Mouse (Mus musculus): ENCODE data around the gene Slfn14.
"Not testable (repeated sequence)": the region's sequence is repeated elsewhere in the genome, so short reads cannot be mapped to it uniquely, and the experiment has no call there.

Slfn14 gene

DNA sequence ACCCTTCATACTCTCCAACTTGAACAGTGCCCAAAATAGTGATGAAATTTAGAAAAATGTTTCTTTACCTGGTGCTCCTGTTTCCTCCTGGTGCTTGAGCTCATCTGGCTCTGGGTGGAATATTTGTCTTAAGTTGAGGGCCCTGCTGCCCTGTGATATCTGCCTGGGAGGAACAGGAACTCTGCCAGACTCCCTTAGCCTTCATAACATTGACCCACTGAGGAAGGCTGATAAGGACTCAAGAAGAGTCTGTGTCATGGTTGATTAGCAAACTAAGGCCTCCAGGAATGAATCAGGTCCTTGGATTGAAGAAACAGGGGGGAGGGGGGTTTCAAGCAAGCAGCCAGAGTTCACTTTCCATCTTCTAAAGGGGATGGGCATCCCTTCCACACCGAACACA, at the start of gene Slfn14:
TSS of gene Slfn14 (minus strand) at position 161 of the 400 bp plus-strand sequence.
- DNase-seq: no peak

DNA sequence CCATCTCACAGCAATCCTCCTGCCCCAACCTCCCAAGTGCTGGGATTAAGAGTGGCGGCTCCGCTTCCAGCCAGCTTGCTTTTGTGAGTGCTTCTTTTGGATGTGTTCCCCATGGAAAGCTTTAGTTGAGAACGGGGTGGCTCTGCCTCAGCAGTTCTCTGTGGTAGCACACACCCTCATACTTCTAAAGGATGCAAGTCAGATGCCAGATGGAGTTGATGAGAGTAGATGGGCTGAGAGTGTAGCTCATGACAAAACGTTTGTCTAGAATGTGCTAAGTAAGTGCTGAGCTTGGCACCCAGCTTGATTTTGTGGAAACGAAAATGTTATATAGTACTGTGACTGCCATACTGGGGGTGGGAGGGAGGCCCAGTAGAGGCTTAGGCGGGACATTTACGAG, 49.3 kb upstream of the Slfn14 start:
- DNase-seq: no peak

DNA sequence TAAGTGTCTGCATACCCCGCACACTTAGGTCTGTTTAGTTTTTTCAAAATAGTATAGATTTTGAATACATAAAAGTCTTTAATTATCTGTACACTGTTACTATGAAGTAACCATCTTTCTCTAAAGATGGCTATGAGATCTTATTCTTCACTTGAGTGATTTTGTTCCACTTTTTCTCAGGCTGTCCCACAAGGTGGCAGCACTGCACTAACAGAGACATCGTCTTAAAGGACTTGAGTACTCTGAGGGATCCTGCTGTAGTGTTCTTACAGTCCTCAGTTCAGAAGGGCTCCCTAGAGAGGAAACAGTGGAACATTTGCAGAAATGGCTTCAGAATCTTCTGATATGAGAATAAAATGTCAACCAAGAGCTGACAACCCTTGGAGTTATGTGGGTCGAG, 40.9 kb upstream of the Slfn14 start:
- peak; percentile 61 for DNase-seq

DNA sequence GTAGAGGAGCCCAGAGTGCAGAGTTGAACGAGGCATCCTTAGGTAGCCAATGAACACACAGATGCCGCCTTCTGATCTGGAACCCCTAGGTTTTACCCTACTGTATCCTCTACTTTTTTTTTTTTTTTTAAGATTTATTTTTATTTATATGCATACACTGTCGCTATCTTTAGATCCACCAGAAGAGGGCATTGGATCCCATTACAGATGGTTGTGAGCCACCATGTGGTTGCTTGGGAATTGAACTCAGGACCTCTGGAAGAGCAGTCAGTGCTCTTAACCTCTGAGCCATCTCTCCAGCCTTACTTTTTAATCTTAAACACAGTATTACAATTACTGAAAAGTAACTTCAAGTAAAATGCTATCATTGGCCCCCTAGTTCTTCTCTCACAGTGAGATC, 40.2 kb upstream of the Slfn14 start:
- DNase-seq: not testable (repeated sequence)

DNA sequence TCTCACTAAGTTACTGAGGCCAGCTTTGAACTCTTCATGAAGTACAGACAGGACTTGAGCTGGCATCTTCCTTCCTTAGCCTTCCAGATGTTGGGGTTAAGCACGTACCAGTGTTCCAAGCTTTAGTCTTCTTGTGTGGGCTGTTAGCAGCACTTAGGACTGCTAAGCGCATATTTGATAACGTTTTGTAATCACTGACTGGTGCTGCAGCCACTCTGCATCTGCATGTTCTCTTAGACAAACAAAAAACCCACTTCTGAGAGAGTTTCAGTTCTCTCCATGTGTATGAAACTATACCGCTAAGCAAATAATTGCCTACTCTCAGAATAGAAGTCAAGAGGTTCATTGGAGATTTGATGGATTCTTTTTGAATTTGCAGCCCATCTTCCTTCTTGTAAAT, 32.5 kb upstream of the Slfn14 start:
- DNase-seq: no peak

DNA sequence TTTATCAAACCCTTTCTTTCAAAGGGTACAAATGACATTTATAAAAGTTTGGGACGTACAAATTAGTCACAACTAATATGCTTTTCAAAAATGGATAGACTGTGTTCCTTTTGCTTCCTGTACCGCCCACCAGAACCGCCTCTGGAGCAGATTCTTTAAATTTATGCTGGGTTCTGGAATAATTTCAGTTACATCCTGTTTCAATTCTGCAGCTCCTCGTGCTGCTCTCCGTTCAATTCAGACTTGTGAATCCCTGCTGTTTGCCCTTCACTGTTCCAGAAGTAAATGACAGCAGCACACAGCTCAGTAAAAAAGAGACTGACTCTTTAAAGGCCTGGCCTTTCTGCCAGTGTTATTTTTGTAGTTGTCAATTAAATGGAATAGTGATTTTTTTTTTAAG, 25.9 kb upstream of the Slfn14 start:
- no peak for DNase-seq

DNA sequence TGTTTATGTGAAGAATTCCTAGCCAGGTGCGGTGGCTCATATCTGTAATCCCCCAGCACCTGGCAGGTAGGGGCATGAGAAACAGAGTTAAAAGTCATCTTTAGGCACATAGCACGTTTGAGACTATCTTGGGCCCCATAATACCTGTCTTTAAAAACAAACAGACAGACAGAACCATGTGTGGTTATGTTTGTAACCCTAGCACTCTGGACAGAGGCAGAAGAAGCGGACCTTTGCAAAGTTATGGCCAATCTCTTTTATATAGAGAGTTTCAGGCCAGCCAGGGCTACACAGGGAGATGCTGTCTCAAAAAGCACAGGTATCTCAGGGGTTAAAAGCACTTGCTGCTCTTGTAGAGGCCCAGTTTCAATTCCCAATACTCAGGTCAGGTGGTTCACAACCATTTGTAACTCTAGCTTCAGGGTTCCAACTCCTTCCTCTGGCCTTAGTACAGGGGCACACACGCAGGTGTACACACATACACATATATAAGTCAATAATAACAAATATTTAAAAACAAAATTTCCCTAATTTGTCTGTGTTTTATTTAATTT, 20.3 kb upstream of the Slfn14 start:
- no peak for DNase-seq

DNA sequence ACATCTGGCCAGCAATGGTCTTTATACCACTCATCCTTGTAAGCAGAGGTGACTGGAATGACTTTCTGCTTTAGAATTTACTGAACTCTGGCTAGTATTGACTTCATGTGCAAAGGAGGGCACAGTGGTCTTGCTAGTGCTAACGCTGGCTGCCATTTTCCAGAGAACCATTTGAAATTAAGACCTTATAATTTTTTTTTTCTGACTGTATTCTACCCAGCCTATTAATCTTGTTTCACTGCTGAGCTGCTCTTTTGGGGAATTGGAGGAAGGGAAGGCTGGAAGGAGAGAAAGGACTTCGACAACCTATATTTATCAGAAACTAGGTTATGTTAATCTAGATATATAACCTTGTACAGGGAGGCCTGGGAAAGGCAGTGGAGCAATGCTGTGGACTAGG, 18.0 kb upstream of the Slfn14 start:
- DNase-seq: no peak

DNA sequence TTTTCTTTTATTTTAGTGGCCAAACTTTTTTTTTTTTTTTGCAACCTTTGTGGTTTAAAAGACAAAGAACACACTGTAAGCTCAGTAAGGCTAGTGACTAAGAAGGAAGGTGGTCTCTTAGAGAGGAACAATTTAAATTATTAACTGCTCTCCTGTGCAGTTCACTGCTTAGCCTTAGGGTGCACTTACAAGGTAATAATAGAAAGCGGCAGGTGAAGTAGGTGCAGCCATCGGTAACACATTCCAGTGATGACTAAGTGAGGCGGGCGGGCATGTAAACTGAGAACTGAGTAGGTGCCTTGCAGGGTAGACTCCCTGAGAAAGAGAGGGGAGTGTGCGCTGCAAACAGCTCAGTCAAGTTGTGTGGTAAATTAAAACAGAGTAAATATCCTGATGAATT, 17.2 kb upstream of the Slfn14 start:
- no peak for DNase-seq

DNA sequence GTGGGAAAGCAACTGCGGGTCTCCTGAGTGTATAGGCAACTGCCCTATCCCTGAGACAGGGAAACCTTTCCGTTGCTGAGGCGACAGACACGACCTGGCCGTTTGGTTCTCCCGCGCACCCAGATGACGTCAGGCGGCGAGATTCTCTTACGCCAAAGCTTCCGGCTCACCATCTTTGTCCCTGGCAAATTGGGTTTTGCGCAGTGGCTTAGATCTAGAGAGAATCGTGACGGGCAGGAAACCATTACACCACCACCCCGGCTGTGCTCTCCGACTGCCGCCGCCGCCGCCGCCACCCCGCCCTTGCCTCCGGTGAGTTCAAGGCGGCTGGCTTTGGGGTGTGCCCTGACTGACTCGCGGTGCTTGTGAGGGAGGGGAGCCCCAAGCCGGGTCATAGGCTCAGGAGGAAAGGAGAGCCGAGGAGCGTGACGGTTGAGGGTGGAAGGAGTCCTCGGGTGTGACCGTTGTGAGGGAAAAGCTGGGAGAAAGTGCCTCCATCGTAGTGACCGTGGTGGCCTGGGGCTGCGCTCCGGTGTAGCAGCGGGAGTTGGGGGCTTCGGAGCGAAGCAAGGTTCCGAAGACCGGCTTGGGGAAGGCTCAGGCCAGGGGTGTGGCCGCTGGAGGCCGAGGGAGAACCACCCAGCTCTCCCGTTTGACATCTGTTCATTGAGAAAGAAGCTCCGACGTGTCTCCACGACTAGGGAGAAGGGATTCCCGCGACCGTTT, 16.2 kb upstream of the Slfn14 start, which contains the start of gene Pex12:
TSS of gene Pex12 (minus strand) at position 61 of the 726 bp plus-strand sequence.
- peak; percentile 94 for DNase-seq

DNA sequence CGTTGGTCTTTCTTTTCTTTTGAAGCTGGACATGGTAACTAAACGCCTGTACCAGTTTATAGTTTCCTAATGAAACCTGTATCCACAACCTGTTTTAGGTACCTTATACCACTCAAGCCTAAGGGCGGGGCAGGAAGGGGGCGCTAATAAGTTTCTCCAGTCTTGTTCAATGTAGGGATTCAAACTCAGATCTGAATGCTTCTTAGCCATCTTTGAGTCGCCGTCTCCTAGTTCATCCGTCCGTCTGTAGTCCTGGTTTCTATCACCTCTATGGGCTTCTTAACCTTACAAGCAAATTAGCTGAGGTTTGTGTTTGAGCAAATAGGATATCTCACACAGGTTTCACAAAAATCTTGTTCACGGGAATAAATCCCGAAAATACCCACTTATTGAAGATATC, 15.6 kb upstream of the Slfn14 start:
- no peak for DNase-seq

DNA sequence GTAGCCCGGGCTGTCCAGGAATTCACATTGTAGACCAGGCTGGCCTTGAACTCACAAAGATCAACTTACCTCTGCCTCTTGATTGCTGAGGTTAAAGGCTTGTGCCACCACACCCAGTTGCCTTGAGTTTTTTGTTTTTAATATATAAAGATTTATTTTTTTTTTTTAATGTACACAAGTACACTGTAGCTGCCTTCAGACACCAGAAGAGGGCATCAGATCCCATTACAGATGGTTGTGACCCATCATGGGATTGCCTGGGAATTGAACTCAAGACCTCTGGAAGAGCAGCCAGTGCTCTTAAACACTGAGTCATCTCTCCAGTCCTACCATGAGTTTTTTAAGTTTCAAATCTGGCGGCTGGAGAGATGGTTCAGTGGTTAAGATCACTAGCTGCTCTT, 14.9 kb upstream of the Slfn14 start:
- no peak for DNase-seq

DNA sequence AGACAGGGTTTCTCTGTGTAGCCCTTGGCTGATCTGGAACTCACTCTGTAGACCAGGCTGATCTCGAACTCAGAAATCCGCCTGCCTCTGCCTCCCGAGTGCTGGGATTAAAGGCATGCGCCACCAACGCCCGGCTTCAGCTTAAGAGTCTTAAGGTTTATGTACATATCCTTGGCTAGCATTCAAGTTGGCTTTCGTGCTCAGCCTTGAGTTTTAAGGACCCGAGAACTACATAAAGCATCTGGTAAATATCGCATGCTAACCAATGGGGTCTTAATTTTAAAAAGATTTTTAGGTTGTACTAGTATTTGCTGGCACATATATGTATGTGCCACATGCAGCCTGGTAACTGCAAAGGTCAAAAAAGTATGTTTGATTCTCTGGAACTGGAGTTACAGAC, 13.2 kb upstream of the Slfn14 start:
- DNase-seq: peak; percentile 63

DNA sequence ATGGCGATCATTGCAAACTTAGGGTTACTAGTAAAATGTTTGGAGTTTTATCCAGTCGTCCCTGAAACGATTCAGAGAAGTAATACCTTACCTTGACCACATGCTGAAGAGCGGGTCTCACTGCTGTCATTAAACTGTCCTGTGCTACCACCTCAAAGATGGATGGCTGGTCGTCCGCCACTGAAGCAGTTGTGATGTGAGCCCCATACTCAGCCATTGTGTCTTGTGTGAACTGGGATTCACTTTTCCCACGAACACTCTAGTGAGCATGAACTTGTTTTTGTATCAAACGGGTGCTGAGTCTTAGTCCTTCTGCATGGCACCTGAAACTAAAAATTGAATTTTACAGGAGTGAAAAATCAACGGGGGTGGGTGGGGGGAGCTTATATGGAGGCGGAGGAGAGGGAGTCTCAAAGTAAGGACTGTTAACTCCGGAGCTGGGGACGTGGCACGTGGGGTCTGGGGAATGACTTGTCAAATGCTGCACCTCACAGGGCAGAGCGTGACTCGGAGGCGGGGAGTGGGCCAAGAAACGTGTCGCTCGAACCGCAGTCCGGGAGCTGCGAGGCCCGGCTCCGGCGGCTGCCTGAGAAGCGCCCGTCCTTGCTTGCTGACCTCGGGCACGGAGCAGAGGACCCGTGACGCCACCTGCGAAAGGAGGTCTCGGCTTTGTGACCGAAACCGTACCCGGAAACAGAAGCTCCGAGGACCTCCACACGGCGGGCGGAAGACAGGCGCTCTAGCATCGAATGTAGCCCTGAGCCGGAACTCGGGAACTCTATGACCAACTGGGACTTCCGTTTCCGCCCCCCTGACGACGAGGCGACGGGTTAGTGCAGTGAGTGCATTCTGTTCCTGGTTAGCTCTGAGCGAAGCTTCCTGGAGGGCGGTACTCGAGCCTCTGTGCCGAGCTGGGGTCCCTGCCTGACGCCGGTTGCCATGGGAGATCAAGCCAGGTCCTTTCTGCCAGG, 12.0 kb upstream of the Slfn14 start, which contains the start of gene Ap2b1:
TSS of gene Ap2b1 (plus strand) at position 800 of the 971 bp plus-strand sequence.
- peak; percentile 94 for DNase-seq

DNA sequence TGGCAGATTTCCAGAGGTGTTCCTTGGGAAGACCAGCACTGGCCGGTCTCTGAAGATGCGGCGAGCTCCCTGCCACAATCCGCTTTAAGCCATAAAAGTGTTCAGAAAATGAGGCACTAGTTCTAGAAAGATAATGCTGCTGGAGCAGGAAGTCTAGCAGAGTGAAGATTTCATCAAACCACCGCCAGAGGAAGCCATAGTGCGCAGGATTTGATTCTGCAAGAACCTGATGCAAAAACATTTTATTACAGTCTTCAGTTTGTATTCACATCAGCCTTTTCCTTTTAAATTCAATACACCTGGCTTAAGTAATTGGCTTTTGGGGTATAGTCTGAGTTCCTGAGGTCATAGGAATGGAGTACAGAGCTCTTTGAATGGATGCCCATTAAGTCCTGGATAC, 11.3 kb upstream of the Slfn14 start:
- peak; percentile 53 for DNase-seq

DNA sequence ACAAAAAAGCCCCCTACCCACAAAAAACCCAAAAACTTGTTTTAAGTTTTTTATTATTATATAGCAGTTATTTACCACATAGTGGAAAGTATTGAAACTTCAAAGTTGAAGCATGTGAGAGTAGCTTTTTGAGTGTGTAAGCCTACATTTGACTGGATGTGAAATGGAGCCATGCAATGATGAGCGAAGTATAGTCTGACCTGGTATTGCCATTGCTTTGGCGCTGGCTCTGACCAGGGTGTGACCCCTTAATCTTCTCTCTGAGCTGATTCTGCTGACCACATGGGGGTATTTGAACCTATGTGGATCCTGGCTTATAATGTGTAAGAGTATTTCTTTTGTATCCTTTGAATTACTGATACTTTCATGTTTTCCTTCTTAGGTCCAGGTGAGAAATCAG, 7.6 kb upstream of the Slfn14 start:
- no peak for DNase-seq

DNA sequence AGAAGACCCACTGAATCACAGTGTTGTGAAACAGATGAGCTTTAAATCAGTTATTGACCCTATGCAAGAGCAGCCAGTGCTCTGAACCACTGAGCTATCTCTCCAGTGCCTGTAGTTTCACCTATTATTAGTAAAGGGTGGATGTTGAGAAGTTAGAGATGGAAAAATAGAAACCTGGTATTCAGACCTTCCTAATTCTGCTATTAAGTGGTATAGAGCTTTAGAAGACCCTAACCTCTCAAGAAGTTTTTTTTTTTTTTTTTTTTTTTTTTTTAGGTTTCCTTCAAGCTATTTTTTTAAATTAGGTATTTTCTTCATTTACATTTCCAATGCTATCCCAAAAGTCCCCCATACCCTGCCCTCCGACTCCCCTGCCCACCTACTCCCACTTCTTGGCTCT, 6.7 kb upstream of the Slfn14 start:
- no peak for DNase-seq

DNA sequence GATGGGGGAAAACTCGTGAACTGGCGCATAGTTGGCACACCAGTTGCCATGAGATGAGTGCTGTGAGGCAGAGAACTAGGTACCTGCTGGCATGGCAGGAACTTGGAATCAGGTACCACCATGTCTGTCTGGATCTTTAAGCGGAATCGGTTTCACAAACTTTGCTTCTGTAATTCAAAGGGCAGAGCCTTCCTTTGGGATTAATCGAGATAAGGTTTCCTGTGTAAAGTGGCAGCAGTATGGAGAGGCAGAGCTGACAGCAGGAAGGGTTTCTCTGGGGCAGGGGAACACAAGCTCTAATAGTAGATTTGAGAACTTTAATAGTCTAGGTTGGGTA, 5.7 kb upstream of the Slfn14 start:
- no peak for DNase-seq

DNA sequence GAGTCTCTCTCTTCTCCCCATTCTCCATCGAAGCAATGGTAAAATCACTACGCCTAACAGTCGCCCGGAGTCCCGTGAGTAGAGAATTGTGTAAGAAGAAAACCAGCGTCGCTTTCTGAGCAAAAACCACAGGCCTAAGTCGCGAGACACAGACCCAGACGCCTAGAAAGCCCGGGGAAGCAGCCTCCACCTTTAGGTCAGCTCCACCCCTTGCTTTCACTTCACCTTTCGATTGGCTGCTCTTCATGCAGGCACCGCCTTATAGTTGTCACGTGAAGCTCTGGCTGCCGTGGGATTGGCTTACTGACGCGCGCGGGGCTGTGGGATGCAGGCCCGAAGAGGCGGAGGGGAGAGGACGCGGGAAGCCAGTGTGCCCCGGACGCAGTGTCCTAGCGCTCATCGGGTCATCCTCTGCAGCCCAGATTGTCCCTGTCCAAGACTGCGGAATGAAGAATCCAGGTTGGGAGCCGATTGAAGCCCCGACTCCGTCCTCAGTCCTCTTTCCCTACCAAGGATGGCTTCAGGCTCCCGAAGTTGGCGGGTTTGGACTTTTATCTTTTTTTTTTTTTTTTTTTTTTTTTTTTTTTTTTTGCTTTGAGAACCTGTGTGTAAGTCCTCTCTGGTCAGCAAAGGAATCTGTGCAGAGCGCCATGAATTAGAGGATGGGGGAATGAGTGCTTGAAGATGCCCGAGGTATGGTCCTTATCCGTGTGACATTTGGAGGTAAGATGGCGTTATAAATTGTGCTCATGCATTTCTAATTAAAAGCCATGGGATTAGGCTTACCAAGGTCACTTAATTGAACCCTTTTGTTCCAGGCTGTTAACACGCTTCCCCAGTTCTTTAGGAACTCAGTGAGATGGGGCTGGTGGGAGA, 5.1 kb upstream of the Slfn14 start:
- DNase-seq: peak; percentile 98

DNA sequence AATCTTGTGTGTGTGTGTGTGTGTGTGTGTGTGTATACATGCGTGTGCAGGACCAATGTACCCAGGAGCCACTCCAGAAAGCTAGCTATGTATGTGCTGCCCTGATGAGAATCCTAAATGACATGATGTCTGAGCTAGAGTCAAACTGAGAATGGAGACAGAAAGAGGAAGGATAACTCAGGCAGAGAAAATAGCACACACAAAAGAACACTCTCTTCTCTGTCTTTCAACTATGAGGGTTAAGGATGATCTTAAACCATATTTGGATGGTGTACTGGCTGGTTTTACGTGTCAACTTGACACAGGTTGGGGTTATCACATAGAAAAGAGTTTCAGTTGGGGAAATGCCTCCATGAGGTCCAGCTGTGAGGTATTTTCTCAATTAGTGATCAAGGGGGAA, 3.1 kb upstream of the Slfn14 start:
- DNase-seq: no peak

DNA sequence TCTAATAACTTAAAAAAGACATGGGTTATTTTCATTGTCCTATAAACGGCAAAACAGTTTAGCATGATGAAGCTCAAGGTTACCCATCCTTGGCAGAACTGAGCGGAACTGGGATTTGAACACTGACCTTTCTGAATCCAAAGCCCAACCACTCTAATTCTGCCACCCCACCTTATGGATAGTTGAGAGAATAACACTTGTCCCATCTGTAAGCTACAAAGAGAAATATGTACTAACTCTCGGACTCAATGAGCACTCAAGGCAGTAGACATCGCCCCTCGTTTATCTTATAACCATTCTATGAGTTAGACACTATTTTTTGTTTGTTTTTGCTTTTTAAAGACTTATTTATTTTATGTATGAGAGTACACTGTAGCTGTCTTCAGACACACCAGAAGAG, 2.5 kb upstream of the Slfn14 start:
- no peak for DNase-seq

DNA sequence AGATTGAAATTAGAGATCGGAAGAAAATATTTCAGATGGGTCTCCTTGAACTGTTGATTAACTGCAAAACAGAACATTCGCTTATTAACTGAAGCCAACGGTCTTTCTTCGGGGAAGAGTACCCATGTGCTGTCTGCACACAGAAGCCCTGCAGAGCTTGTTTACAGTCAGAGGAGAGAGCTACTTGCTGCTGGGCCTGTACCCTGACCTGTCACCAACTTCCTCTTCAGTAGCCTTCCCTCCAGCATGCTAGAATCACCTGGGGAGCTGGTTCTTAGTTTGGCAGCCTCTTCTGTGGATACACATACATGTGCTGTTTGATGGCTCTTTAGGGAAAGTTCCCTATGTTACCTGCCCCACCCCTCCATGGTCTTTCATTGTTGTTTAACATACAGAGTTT, 899 bp downstream of the Slfn14 start:
- no peak for DNase-seq

DNA sequence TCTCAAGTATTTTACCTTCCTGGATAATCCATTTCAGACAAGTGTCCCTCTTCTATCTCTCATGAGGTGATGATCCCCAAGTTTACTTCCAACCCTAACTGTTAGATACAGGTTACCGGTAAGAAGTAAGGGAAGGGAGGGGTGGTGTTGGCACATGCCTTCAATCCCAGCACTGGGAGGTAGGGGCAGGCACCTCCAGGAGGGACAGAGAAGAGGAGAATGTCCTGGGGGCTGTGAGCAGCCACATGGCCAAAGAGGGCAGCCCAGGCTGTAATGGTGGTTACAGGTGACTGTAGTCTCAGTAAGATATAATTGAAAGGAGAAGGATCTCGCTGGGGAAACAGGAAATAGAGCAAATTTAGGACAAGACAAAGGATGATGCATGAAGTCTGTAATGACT, 4.4 kb downstream of the Slfn14 start:
- no peak for DNase-seq

Data from cerebellum, adult 9-10 months (tissue).